Mouse (Mus musculus): ENCODE measurements around the gene Ddit4. TPM values are rescaled to one million over a fixed set of nuclear protein-coding genes. Genes with fewer than 3 reads are reported as not detected.
"Not testable (repeated sequence)": the region's sequence is repeated elsewhere in the genome, so short reads cannot be mapped to it uniquely, and the experiment has no call there.

Gene Ddit4
- polyA plus RNA-seq (2015; fragmentation: Nextera tagmentation; extraction: Ambion mirVana), result 75.3 and 97.1 TPM in 2 replicates

GRCm38 (mm10) chr10:59951211-59952151 lies at the start of gene Ddit4:
Gene Ddit4, minus strand, starts transcription at chr10:59951834.
- no peaks in the 10 kb centered on the region for H3K9me3 ChIP-seq (ENCODE audit: control insufficient read depth, low read length)
- WGBS, result under 1% methylated on average over 76 of the region's 76 CpGs
- H3K4me2 ChIP-seq (ENCODE audit: low read length), result peak within 1 kb of the TSS; percentile 82
- H3K27ac ChIP-seq (ENCODE audit: low read depth, low read length), result peak within 1 kb of the TSS; percentile 96
- peak within 1 kb of the TSS; percentile 85 for H3K4me3 ChIP-seq (ENCODE audit: low read length)
- H3K36me3 ChIP-seq (ENCODE audit: control insufficient read depth, insufficient read depth, low read length), result no peaks in the 10 kb centered on the region
- H3K4me1 ChIP-seq (ENCODE audit: control insufficient read depth, insufficient read depth, low read depth, low read length), result peaks cover 15% of the 10 kb centered on the region
- ATAC-seq, result peak; percentile 97
- H3K27me3 ChIP-seq (replicated peaks; ENCODE audit: control insufficient read depth, insufficient read depth, low read length), result no peaks in the 10 kb centered on the region
- H3K9ac ChIP-seq (ENCODE audit: low read depth, low read length), result peak within 1 kb of the TSS; percentile 93

DNA sequence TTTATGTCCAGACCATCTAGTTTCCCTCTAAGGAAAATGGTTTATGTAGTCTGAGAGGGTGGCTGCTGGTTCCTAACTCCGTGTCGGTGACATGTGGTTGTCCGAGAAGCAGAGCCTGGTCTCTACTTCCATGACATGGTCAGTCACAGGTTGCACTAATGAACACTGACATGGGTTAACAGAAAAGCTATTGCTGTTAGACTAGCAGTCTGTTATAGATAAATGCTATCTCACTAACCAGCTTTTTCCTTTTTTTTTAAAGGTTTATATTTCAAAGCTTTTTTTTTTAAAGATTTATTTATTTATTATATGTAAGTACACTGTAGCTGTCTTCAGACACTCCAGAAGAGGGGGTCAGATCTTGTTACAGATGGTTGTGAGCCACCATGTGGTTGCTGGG lies 47.4 kb upstream of the Ddit4 start:
- ATAC-seq, result no peak
- 94% methylated on average over 3 of the region's 3 CpGs for WGBS
- no peaks in the 10 kb centered on the region for H3K27me3 ChIP-seq (replicated peaks; ENCODE audit: control insufficient read depth, insufficient read depth, low read length)
- peaks cover 8% of the 10 kb centered on the region; the same call in 1 of the 2 replicates for H3K36me3 ChIP-seq (ENCODE audit: control insufficient read depth, insufficient read depth, low read length)
- no peak overlapping the region for H3K4me2 ChIP-seq (ENCODE audit: low read length)
- peaks cover 14% of the 10 kb centered on the region for H3K4me1 ChIP-seq (ENCODE audit: control insufficient read depth, insufficient read depth, low read depth, low read length)
- H3K9ac ChIP-seq (ENCODE audit: low read depth, low read length), result no peak overlapping the region
- H3K27ac ChIP-seq (ENCODE audit: low read depth, low read length), result no peak overlapping the region
- no peak overlapping the region for H3K4me3 ChIP-seq (ENCODE audit: low read length)
- H3K9me3 ChIP-seq (ENCODE audit: control insufficient read depth, low read length), result no peaks in the 10 kb centered on the region

- no peaks in the 10 kb centered on the region for H3K27me3 ChIP-seq (replicated peaks; ENCODE audit: control insufficient read depth, insufficient read depth, low read length)
- no peak overlapping the region for H3K4me3 ChIP-seq (ENCODE audit: low read length)
- H3K9me3 ChIP-seq (ENCODE audit: control insufficient read depth, low read length), result no peaks in the 10 kb centered on the region
- no peak overlapping the region for H3K4me2 ChIP-seq (ENCODE audit: low read length)
- ATAC-seq, result no peak
- H3K9ac ChIP-seq (ENCODE audit: low read depth, low read length), result no peak overlapping the region
- no peak overlapping the region for H3K27ac ChIP-seq (ENCODE audit: low read depth, low read length)
- WGBS, result 15% methylated on average over 7 of the region's 7 CpGs
- peaks cover 10% of the 10 kb centered on the region for H3K4me1 ChIP-seq (ENCODE audit: control insufficient read depth, insufficient read depth, low read depth, low read length)
- peaks cover 8% of the 10 kb centered on the region; the same call in 1 of the 2 replicates for H3K36me3 ChIP-seq (ENCODE audit: control insufficient read depth, insufficient read depth, low read length)
Measured at GRCm38 (mm10) chr10:59997591-59997990, 46.0 kb upstream of the Ddit4 start.

GRCm38 (mm10) chr10:59995889-59996288 lies 44.3 kb upstream of the Ddit4 start:
- H3K9me3 ChIP-seq (ENCODE audit: control insufficient read depth, low read length), result no peaks in the 10 kb centered on the region
- WGBS, result 92% methylated on average over 6 of the region's 6 CpGs
- no peak for ATAC-seq
- peaks cover under 1% of the 10 kb centered on the region; the same call in 1 of the 2 replicates for H3K4me1 ChIP-seq (ENCODE audit: control insufficient read depth, insufficient read depth, low read depth, low read length)
- H3K27ac ChIP-seq (ENCODE audit: low read depth, low read length), result no peak overlapping the region
- no peak overlapping the region for H3K4me3 ChIP-seq (ENCODE audit: low read length)
- H3K4me2 ChIP-seq (ENCODE audit: low read length), result no peak overlapping the region
- H3K9ac ChIP-seq (ENCODE audit: low read depth, low read length), result no peak overlapping the region
- peaks cover 8% of the 10 kb centered on the region; the same call in 1 of the 2 replicates for H3K36me3 ChIP-seq (ENCODE audit: control insufficient read depth, insufficient read depth, low read length)
- no peaks in the 10 kb centered on the region for H3K27me3 ChIP-seq (replicated peaks; ENCODE audit: control insufficient read depth, insufficient read depth, low read length)

DNA sequence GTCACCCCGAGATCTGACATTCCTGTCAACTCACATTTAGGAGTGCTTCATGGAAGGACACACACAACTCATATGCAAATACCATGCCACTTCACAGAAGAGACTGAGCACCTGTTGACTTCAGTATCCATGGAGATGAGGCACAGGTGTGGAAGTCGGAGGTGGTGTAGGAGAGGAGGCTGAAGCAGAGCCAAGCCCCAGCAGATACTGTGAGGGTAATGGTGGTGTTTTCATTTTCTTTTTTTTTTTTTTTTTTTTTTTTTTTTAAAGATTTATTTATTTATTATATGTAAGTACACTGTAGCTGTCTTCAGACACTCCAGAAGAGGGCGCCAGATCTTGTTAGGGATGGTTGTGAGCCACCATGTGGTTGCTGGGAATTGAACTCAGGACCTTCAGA lies 42.2 kb upstream of the Ddit4 start:
- not testable (repeated sequence) for H3K9me3 ChIP-seq (ENCODE audit: control insufficient read depth, low read length); H3K27me3 ChIP-seq (replicated peaks; ENCODE audit: control insufficient read depth, insufficient read depth, low read length); H3K4me2 ChIP-seq (ENCODE audit: low read length); H3K9ac ChIP-seq (ENCODE audit: low read depth, low read length); H3K27ac ChIP-seq (ENCODE audit: low read depth, low read length); H3K4me3 ChIP-seq (ENCODE audit: low read length); ATAC-seq; H3K4me1 ChIP-seq (ENCODE audit: control insufficient read depth, insufficient read depth, low read depth, low read length)
- H3K36me3 ChIP-seq (ENCODE audit: control insufficient read depth, insufficient read depth, low read length), result peaks cover 26% of the 10 kb centered on the region
- WGBS, result 93% methylated on average over 2 of the region's 3 CpGs

GRCm38 (mm10) chr10:59992024-59992423 lies 40.4 kb upstream of the Ddit4 start:
- H3K36me3 ChIP-seq (ENCODE audit: control insufficient read depth, insufficient read depth, low read length), result peaks cover 33% of the 10 kb centered on the region
- 89% methylated on average over 8 of the region's 8 CpGs for WGBS

DNA sequence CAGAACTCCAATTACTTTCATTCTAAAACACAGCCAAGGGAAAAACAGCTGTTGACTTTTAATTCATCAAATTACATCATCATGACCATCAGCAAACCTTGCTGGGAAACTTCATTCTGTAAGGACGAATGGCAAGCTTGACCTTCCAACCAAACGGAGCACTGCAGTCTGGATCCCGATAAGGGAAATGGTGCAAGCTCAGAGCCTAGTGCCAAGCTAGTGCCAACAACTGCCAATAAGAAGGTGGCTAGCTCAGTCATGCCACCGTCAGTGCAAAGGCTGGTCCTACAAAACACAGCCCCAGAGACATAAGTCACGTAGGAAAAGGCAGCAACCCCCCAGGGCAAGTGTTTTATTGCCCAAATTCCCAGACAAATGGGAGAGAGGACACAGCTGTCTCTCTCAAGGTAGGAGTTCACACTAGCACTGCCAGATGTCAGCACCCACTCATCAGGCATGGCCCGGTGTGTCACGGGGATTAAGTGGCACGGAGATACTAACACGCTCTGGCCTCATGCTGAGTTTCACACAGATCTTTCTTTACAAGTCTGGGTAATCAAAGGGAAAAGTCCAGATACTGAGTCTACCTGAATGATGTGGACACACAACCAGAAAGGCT lies 39.7 kb upstream of the Ddit4 start:
- H3K4me2 ChIP-seq (ENCODE audit: low read length), result no peak overlapping the region
- H3K9me3 ChIP-seq (ENCODE audit: control insufficient read depth, low read length), result no peaks in the 10 kb centered on the region
- H3K4me1 ChIP-seq (ENCODE audit: control insufficient read depth, insufficient read depth, low read depth, low read length), result no peaks in the 10 kb centered on the region
- WGBS, result 79% methylated on average over 9 of the region's 9 CpGs
- H3K9ac ChIP-seq (ENCODE audit: low read depth, low read length), result no peak overlapping the region
- ATAC-seq, result no peak
- no peak overlapping the region for H3K4me3 ChIP-seq (ENCODE audit: low read length)
- peaks cover 33% of the 10 kb centered on the region for H3K36me3 ChIP-seq (ENCODE audit: control insufficient read depth, insufficient read depth, low read length)
- no peaks in the 10 kb centered on the region for H3K27me3 ChIP-seq (replicated peaks; ENCODE audit: control insufficient read depth, insufficient read depth, low read length)
- H3K27ac ChIP-seq (ENCODE audit: low read depth, low read length), result no peak overlapping the region

More at GRCm38 (mm10) chr10:59992024-59992423, 40.4 kb upstream of the Ddit4 start:
- Histone ChIP-seq H3K27ac (ENCODE audit: low read depth, low read length) (no peak overlapping the region), H3K27me3 (replicated peaks; ENCODE audit: control insufficient read depth, insufficient read depth, low read length) (no peaks in the 10 kb centered on the region), H3K4me2 (ENCODE audit: low read length) (no peak overlapping the region), H3K4me1 (ENCODE audit: control insufficient read depth, insufficient read depth, low read depth, low read length) (no peaks in the 10 kb centered on the region), H3K4me3 (ENCODE audit: low read length) (no peak overlapping the region), H3K9me3 (ENCODE audit: control insufficient read depth, low read length) (no peaks in the 10 kb centered on the region), H3K9ac (ENCODE audit: low read depth, low read length) (no peak overlapping the region)
- ATAC-seq, result 0 out of 2 replicates have a peak, but pooled peaks have one; percentile 14

GRCm38 (mm10) chr10:59990393-59990792 lies 38.8 kb upstream of the Ddit4 start:
- Histone ChIP-seq H3K9ac (ENCODE audit: low read depth, low read length) (no peak overlapping the region), H3K4me3 (ENCODE audit: low read length) (no peak overlapping the region), H3K4me1 (ENCODE audit: control insufficient read depth, insufficient read depth, low read depth, low read length) (no peaks in the 10 kb centered on the region), H3K36me3 (ENCODE audit: control insufficient read depth, insufficient read depth, low read length) (peaks cover 27% of the 10 kb centered on the region), H3K27me3 (replicated peaks; ENCODE audit: control insufficient read depth, insufficient read depth, low read length) (no peaks in the 10 kb centered on the region), H3K9me3 (ENCODE audit: control insufficient read depth, low read length) (no peaks in the 10 kb centered on the region), H3K27ac (ENCODE audit: low read depth, low read length) (no peak overlapping the region), H3K4me2 (ENCODE audit: low read length) (no peak overlapping the region)
- 99% methylated on average over 9 of the region's 9 CpGs for WGBS
- no peak for ATAC-seq

GRCm38 (mm10) chr10:59988036-59988435 lies 36.4 kb upstream of the Ddit4 start:
- no peaks in the 10 kb centered on the region for H3K4me1 ChIP-seq (ENCODE audit: control insufficient read depth, insufficient read depth, low read depth, low read length)
- no peak overlapping the region for H3K9ac ChIP-seq (ENCODE audit: low read depth, low read length)
- H3K9me3 ChIP-seq (ENCODE audit: control insufficient read depth, low read length), result no peaks in the 10 kb centered on the region
- 62% methylated on average over 4 of the region's 4 CpGs for WGBS
- H3K27ac ChIP-seq (ENCODE audit: low read depth, low read length), result no peak overlapping the region
- ATAC-seq, result no peak
- H3K36me3 ChIP-seq (ENCODE audit: control insufficient read depth, insufficient read depth, low read length), result peaks cover 25% of the 10 kb centered on the region
- no peaks in the 10 kb centered on the region for H3K27me3 ChIP-seq (replicated peaks; ENCODE audit: control insufficient read depth, insufficient read depth, low read length)
- H3K4me2 ChIP-seq (ENCODE audit: low read length), result no peak overlapping the region
- H3K4me3 ChIP-seq (ENCODE audit: low read length), result no peak overlapping the region
